Mouse (Mus musculus) spleen, adult 2 months (tissue): ENCODE data around the gene Tmem33. TPM values are rescaled to one million over a fixed set of nuclear protein-coding genes. Genes with fewer than 3 reads are reported as not detected.

Experiments used
- DNase-seq, 2 experiments: peaks; one replicate each; pipeline versions ENCODE4 v3.0.0 to v3.0.0-alpha.2; 2012 to 2021; ENCODE audit warnings: low spot score in 2 of 2, low read depth in 1 of 2
- H3K27ac ChIP-seq: fragments of 200-500 bp; 2 replicates; pipeline ENCODE4 v1.5.1; 2012; ENCODE audit warnings: low read length, inconsistent platforms; ENCODE audit not compliant: insufficient read depth
- H3K27me3 ChIP-seq: fragments of 200-500 bp; 2 replicates; pipeline ENCODE4 v1.6.1; 2012; ENCODE audit warnings: mild to moderate bottlenecking, moderate library complexity, low read length, inconsistent platforms; ENCODE audit not compliant: control insufficient read depth, insufficient read depth
- H3K36me3 ChIP-seq: fragments of 200-500 bp; 2 replicates; pipeline ENCODE4 v1.6.1; 2012; ENCODE audit warnings: mild to moderate bottlenecking, low read length, inconsistent platforms; ENCODE audit not compliant: control insufficient read depth, insufficient read depth
- H3K4me1 ChIP-seq: fragments of 200-500 bp; 2 replicates; pipeline ENCODE4 v1.6.1; 2011; ENCODE audit warnings: inconsistent platforms; ENCODE audit not compliant: control insufficient read depth, insufficient read depth, insufficient read length
- H3K4me3 ChIP-seq: fragments of 200-500 bp; 2 replicates; pipeline ENCODE4 v1.5.1; 2011; ENCODE audit warnings: mild to moderate bottlenecking, inconsistent platforms; ENCODE audit not compliant: insufficient read depth, insufficient read length; ENCODE audit errors: extremely low read depth
- CTCF ChIP-seq: fragments of 200-500 bp; IDR thresholded peaks from 2 replicates; pipeline ENCODE4 v1.5.1; 2011; ENCODE audit warnings: mild to moderate bottlenecking, inconsistent platforms; ENCODE audit not compliant: insufficient read depth, insufficient read length, insufficient replicate concordance; ENCODE audit errors: extremely low read depth
- POLR2A ChIP-seq: fragments of 200-500 bp; IDR thresholded peaks from 2 replicates; pipeline ENCODE4 v1.6.1; 2011; ENCODE audit warnings: low read depth, low read length, inconsistent platforms
- WGBS: fragments of 180-500 bp; shearing (Covaris S2); methylation state at CpG from one replicate; pipeline ENCODE4 v1.1.7; 2018; 5-methylcytosine and 5-hydroxymethylcytosine counted together
- polyA plus RNA-seq: library from polyadenylated mRNA; depleted of rRNA; stranded (reverse); fragments of >200 nt; gene quantifications from 2 replicates; pipeline ENCODE4 v1.2.3, GENCODE M21; 2012

Gene Tmem33
- polyA plus RNA-seq, 1 experiment: 56.6 TPM

GRCm38 (mm10) chr5:67222440-67223390 lies 37.6 kb upstream of the Tmem33 start:
- Histone ChIP-seq H3K27me3 (peaks cover 41% of the 10 kb centered on the region), H3K27ac (no peak overlapping the region), H3K4me1 (no peaks in the 10 kb centered on the region), H3K4me3 (no peak overlapping the region), H3K36me3 (no peaks in the 10 kb centered on the region)
- TF ChIP-seq POLR2A (no peak), CTCF (no peak)
- no peak for DNase-seq
- 5% methylated on average over 44 of the region's 44 CpGs for WGBS

DNA sequence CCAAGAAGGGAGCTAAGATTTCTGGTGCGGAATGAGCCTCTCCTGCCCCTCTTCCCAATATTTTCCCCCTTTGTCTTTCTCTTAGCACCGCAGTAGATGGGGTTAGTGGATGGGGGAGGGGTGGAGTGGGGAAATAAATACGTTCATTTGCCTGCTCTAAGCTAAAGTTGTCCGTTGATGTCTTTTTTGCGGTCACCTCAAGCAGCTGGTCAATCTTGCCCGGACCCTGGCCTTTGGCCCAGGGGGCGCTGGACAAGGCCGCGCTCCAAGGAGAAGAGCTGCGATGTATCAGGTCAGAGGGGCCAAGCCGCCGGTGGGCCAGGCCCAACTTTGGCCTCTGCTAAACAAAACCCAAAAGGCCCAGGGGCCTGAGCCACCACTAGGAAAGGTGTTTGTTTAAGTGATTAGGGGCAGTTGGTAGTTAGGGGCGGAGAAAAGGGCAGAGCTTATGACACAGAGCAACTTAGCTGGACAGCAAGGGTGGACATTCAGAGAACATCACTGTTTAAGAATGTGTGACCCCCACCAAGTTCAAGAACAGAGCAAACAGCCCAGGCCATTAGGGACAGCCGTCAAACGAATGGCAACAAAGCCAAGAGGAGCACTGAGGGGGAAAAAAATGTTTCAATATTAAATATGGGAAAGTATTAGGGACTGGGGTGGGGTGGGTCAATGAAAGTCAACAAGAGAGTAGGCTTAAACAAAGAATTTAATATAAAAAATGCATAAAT lies 36.8 kb upstream of the Tmem33 start:
- peaks cover 45% of the 10 kb centered on the region for H3K27me3 ChIP-seq
- H3K27ac ChIP-seq: no peak overlapping the region
- no peak overlapping the region for H3K4me3 ChIP-seq
- DNase-seq: no peak
- H3K4me1 ChIP-seq: no peaks in the 10 kb centered on the region; the same call in 1 of the 2 replicates
- H3K36me3 ChIP-seq: no peaks in the 10 kb centered on the region
- WGBS: 20% methylated on average over 15 of the region's 15 CpGs
- TF ChIP-seq CTCF (no peak), POLR2A (no peak)

GRCm38 (mm10) chr5:67224122-67224502 lies 36.3 kb upstream of the Tmem33 start:
- Histone ChIP-seq H3K27me3 (peaks cover 49% of the 10 kb centered on the region), H3K36me3 (no peaks in the 10 kb centered on the region), H3K4me1 (no peaks in the 10 kb centered on the region; the same call in 1 of the 2 replicates), H3K4me3 (no peak overlapping the region), H3K27ac (no peak overlapping the region)
- TF ChIP-seq CTCF: no peak
- TF ChIP-seq POLR2A: no peak
- WGBS: 29% methylated on average over 6 of the region's 6 CpGs
- DNase-seq: no peak

DNA sequence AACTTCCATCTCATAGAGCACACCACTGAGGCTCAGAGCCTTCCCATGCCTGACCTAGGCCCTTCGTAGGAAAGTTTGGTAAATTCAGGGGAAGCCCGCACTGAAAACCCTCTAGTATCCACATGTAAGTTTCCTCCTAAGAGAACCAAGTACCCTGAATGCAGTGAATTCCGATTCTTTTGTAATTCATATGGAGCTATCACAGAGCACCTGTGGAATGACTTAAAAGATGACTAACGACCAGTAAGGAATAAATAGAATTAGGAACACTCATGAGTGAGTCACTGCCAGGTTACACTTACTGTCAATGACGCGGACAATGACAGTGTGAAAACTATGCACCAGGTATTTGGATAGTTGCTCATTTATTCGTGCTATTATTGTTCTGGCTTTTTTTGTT lies 34.6 kb upstream of the Tmem33 start:
- Histone ChIP-seq H3K4me1 (peaks cover 4% of the 10 kb centered on the region), H3K4me3 (no peak overlapping the region), H3K36me3 (no peaks in the 10 kb centered on the region), H3K27ac (no peak overlapping the region), H3K27me3 (peaks cover 57% of the 10 kb centered on the region)
- TF ChIP-seq CTCF (no peak), POLR2A (no peak)
- DNase-seq: no peak
- 54% methylated on average over 7 of the region's 7 CpGs for WGBS

DNA sequence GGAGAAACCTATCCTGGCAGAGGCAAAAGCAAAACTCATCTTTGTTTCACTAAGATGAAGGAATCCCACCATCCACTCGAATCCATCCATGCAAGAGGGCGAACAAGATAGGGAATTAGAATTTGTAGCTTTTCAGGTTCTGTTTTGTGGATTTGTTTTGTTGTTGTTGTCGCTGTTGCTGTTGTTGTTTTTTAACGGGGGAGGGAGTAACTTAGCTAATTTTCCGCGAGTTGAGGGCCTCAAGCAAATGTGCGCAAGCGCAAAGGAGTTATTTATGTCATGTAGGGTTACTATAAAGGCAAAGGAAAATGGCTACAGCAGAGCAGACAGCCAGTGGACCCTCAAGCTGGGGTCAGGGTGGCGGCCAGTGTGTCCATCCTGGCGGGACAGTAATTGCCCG lies 33.1 kb upstream of the Tmem33 start:
- TF ChIP-seq CTCF (no peak), POLR2A (no peak)
- H3K4me1 ChIP-seq: peaks cover 5% of the 10 kb centered on the region

DNA sequence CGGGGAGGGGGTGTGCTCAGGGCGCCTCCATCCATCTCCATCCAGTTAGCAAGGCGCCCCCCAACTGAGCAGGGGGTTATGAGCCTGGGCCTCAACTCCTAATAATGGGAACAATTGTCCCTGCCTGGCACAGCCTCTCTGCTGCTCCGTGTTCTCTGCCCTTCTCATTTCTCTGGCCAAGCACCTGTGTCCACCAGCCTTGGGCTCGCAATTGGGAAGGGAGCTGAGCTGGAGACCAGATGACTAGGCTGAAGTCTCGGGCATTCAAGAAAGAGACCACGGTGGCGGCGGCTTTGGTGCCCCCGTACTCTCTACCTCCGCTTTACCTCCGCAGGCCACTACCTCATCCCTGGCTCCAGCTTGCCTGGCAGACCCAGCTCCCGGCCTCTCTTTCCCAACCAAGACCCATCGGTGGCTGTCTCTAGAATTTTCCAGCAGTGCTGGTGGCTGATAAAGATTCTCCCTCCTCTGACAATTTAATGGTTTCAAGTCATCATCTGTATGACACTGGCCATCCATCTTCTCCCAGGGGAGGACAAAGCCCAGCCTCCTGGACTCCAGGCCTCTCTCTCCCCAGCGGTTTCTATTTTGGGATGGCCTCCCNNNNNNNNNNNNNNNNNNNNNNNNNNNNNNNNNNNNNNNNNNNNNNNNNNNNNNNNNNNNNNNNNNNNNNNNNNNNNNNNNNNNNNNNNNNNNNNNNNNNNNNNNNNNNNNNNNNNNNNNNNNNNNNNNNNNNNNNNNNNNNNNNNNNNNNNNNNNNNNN lies 32.5 kb upstream of the Tmem33 start:
- WGBS: 9% methylated on average over 15 of the region's 15 CpGs
- H3K27me3 ChIP-seq: peaks cover 51% of the 10 kb centered on the region

More for the DNA sequence above, 33.1 kb upstream of the Tmem33 start:
- DNase-seq: no peak
- H3K27me3 ChIP-seq: peaks cover 56% of the 10 kb centered on the region
- H3K4me3 ChIP-seq: no peak overlapping the region
- no peak overlapping the region for H3K27ac ChIP-seq
- no peaks in the 10 kb centered on the region for H3K36me3 ChIP-seq
- 13% methylated on average over 11 of the region's 11 CpGs for WGBS

More for the DNA sequence above, 32.5 kb upstream of the Tmem33 start:
- Histone ChIP-seq H3K27ac (no peak overlapping the region), H3K36me3 (no peaks in the 10 kb centered on the region), H3K4me1 (peaks cover 5% of the 10 kb centered on the region), H3K4me3 (no peak overlapping the region)
- no peak for TF ChIP-seq CTCF
- no peak for TF ChIP-seq POLR2A
- no peak for DNase-seq
